Mouse (Mus musculus) embryonic facial prominence, embryonic 10.5 days (tissue): ENCODE results near the gene Dmrtc2. TPM values are rescaled to one million over a fixed set of nuclear protein-coding genes. Genes with fewer than 3 reads are reported as not detected.

Source experiments
- DNase-seq: peaks from one replicate; pipeline ENCODE4 v3.0.0-alpha.2; 2017; ENCODE audit warnings: low spot score
- H3K27ac ChIP-seq: fragments of 300-500 bp; sonication (generic); replicated peaks from 2 replicates; pipeline ENCODE4 v1.5.1; 2016; ENCODE audit warnings: mild to moderate bottlenecking
- H3K27me3 ChIP-seq: fragments of 300-500 bp; sonication (generic); replicated peaks from 2 replicates; pipeline ENCODE4 v1.6.1; 2016; ENCODE audit warnings: low read depth, mild to moderate bottlenecking; ENCODE audit not compliant: poor library complexity, severe bottlenecking
- H3K36me3 ChIP-seq: fragments of 300-500 bp; sonication (generic); replicated peaks from 2 replicates; pipeline ENCODE4 v1.6.1; 2016; ENCODE audit warnings: mild to moderate bottlenecking, moderate library complexity
- H3K4me1 ChIP-seq: fragments of 300-500 bp; sonication (generic); 2 replicates; pipeline ENCODE4 v1.6.1; 2016
- H3K4me3 ChIP-seq: fragments of 300-500 bp; sonication (generic); 2 replicates; pipeline ENCODE4 v1.5.1; 2016; ENCODE audit warnings: mild to moderate bottlenecking, moderate library complexity
- H3K9me3 ChIP-seq: fragments of 300-500 bp; sonication (generic); 2 replicates; pipeline ENCODE4 v1.6.1; 2016; ENCODE audit warnings: mild to moderate bottlenecking
- WGBS: fragments of 180-500 bp; shearing (Covaris S2); methylation state at CpG from one replicate; pipeline ENCODE4 v1.1.7; 2016; 5-methylcytosine and 5-hydroxymethylcytosine counted together
- polyA plus RNA-seq: library from polyadenylated mRNA; unstranded; fragments of >200 nt; fragmentation: Nextera tagmentation; extraction: Ambion mirVana; gene quantifications from 2 replicates; pipeline ENCODE4 v1.2.1, GENCODE M21; 2016

Dmrtc2 gene
- polyA plus RNA-seq, 1 experiment from 2014 or later: not detected

- no peak for DNase-seq
Measured at GRCm38 (mm10) chr7:24882416-24883199, 12.8 kb downstream of the Dmrtc2 start.

GRCm38 (mm10) chr7:24883896-24884692 is 14.2 kb downstream of the Dmrtc2 start, which contains the start of gene Rps19:
Gene Rps19, plus strand, starts transcription at chr7:24884371.
- H3K9me3 ChIP-seq: no peaks in the 10 kb centered on the region
- peak within 1 kb of the TSS; percentile 99 for H3K4me3 ChIP-seq
- peaks cover 39% of the 10 kb centered on the region for H3K36me3 ChIP-seq
- peak within 1 kb of the TSS; percentile 99 for H3K27ac ChIP-seq
- DNase-seq: peak; percentile 97
- peaks cover 36% of the 10 kb centered on the region for H3K4me1 ChIP-seq
- WGBS: under 1% methylated on average over 57 of the region's 57 CpGs
- H3K27me3 ChIP-seq: no peaks in the 10 kb centered on the region

More at GRCm38 (mm10) chr7:24882416-24883199, 12.8 kb downstream of the Dmrtc2 start:
- Histone ChIP-seq H3K27me3 (no peaks in the 10 kb centered on the region), H3K36me3 (peaks cover 24% of the 10 kb centered on the region), H3K4me3 (no peak overlapping the region), H3K4me1 (peaks cover 43% of the 10 kb centered on the region), H3K27ac (no peak overlapping the region), H3K9me3 (no peaks in the 10 kb centered on the region)
- 90% methylated on average over 9 of the region's 9 CpGs for WGBS

GRCm38 (mm10) chr7:24884693-24885291 is 14.9 kb downstream of the Dmrtc2 start:
- Histone ChIP-seq H3K4me3 (peak overlapping the region; percentile 99), H3K36me3 (peaks cover 46% of the 10 kb centered on the region), H3K27ac (peak overlapping the region; percentile 99), H3K4me1 (peaks cover 34% of the 10 kb centered on the region), H3K9me3 (no peaks in the 10 kb centered on the region), H3K27me3 (no peaks in the 10 kb centered on the region)
- under 1% methylated on average over 47 of the region's 47 CpGs for WGBS
- no peak for DNase-seq

DNA sequence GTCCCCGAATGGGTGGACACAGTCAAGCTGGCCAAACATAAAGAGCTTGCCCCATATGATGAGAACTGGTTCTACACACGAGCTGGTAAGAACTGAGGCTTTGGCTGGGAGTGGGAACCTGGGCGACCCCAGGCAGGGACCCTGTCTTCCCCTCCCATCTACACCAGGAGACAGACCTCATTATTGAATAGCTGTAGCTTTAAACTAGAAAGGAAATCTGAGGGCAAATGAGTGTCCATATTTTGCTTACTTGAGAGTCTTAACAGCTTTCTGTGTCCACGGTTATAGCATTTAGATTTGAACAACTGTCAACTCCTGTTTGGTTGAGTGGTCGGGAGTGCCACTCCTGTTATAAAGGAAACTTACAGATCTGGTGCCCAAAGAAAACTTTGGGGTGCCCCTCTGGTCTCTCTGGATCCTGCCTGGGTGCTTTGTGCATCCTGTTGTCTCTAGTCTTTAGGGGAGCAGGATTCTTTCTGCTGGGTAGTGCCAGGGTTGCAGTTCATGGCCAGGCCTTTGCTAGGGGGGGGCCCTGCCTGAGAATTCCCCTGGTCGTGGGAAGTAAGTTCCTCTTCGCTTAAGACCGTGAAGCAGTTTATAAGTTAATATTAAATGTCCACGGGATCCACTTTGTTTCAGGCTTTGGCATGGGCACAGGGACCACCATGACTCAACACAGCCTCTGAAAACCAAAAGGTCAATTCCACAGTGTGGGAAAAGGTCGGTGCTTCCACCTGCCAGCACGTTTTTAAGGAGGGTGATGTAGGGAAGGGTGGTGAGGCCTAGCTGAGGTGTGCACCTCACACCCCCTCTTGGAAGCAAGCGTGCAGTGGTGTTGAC is 15.8 kb downstream of the Dmrtc2 start:
- WGBS: 47% methylated on average over 12 of the region's 12 CpGs
- Histone ChIP-seq H3K27ac (peak overlapping the region; percentile 99), H3K27me3 (no peaks in the 10 kb centered on the region), H3K36me3 (peaks cover 55% of the 10 kb centered on the region), H3K4me1 (peaks cover 28% of the 10 kb centered on the region), H3K9me3 (no peaks in the 10 kb centered on the region), H3K4me3 (peak overlapping the region; percentile 99)
- DNase-seq: no peak

GRCm38 (mm10) chr7:24886308-24886633 is 16.4 kb downstream of the Dmrtc2 start:
- Histone ChIP-seq H3K27me3 (no peaks in the 10 kb centered on the region), H3K4me3 (peak overlapping the region; percentile 99), H3K9me3 (no peaks in the 10 kb centered on the region), H3K36me3 (peaks cover 61% of the 10 kb centered on the region), H3K4me1 (peaks cover 28% of the 10 kb centered on the region), H3K27ac (peak overlapping the region; percentile 99)
- DNase-seq: no peak
- WGBS: 79% methylated on average over 4 of the region's 4 CpGs

DNA sequence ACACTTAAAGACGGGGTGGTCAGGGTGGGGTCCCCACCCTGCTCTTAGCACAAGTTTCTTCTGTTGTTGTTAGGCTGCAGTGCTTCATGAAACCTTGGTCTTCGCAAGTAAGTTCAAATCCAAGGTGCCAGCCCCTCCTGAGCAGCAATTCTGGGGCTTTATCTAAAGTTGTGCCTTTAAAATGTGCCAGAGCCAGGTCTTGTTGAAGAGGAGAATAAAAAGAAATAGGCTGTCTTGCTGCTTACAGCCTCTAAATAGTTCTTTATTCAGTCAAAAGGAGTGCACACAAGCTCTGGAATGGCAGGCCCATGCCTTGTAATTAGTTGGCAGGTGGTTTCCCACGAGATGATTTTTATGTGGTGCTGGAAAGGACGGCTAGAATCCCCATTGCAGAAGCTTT is 17.2 kb downstream of the Dmrtc2 start:
- Histone ChIP-seq H3K27ac (no peak overlapping the region), H3K27me3 (no peaks in the 10 kb centered on the region), H3K36me3 (peaks cover 64% of the 10 kb centered on the region), H3K4me1 (peaks cover 28% of the 10 kb centered on the region), H3K9me3 (no peaks in the 10 kb centered on the region), H3K4me3 (peak overlapping the region; percentile 99)
- WGBS: 79% methylated on average over 4 of the region's 4 CpGs
- DNase-seq: no peak

DNA sequence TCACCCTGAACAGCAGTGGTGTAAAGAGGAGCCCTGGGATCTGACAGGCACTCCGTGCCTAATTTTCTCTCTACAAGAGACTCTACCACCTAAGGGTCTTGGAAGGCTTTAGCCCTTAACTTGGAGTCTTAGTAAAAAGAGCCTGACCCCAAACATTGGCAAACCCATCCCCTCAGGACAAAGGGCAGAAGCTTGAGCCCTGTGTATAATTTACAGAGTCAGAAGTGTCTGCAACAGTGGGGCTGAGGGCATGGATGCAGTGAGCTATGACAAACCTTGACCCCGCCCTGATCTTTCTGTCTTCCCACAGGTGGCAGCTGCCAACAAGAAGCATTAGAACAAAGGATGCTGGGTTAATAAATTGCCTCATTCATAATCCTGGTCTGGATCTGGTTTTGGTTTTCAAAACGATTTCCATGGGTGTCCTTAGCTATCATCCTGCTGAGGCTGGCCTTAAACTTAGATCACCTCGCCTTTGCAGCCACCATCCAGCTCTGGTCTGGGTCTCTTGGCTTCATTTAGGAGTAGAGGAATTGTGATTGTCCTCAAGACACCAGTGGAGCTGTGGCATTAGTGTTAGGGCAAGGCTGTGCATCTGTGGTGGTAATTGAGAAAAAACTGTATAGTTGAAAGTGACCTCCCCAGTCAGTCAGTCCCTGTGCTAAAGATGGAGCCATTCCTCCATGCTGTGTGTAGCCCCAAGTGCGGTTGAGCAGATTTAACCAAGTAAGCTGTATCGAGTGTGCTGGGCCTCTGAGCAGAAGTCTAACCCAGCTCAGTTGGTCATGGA is 19.8 kb downstream of the Dmrtc2 start:
- no peak overlapping the region for H3K4me3 ChIP-seq
- H3K27me3 ChIP-seq: no peaks in the 10 kb centered on the region
- whole genome bisulfite sequencing: 85% methylated on average over 6 of the region's 6 CpGs
- H3K4me1 ChIP-seq: peaks cover 28% of the 10 kb centered on the region
- no peaks in the 10 kb centered on the region for H3K9me3 ChIP-seq
- 0 out of 2 replicates have a peak overlapping the region, but pooled peaks have one; percentile 1 for H3K27ac ChIP-seq
- DNase-seq: no peak
- peaks cover 68% of the 10 kb centered on the region for H3K36me3 ChIP-seq

DNA sequence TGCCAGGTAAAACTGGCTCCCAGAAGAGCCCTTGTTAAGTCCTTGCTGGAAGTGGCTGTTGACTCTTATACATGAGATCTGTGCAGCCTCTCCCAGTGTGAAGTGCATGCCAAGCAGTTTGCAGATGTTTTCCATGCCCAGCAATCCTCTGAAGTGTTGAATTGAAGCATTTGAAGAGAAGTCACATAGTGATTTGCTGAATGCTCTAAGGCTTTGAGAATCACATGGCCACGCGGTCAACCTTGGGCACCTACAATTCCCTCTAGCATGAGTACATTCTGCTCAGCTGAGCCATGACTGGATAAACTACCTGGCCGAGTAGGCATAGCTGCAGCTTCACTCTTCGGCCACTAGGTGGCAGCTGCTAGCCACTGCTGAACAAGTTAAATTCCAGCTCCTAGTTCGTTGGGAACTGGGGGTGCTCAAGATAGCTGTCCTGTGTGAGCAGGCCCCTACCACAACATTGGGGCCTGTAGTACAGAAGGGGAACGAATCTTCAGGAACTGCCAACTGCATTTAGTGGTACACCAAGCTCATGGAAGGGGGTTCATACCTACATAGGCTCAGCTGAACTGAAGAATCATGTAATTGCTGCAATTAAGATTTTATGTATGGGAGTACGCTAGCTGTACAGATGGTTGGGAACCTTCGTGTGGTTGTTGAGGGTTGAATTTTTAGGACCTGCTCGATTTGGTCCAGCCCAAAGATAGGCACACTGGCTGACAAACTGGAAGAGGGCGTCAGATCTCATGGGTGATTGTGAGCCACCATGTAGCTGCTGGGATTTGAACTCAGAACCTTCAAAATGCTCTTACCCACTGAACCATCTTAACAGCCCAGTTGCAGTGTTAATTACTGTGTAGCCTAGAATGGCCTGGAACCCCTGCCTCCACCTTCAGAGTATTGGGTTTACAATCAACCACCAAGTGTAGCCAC is 20.7 kb downstream of the Dmrtc2 start:
- Histone ChIP-seq H3K9me3 (no peaks in the 10 kb centered on the region), H3K27ac (0 out of 2 replicates have a peak overlapping the region, but pooled peaks have one; percentile 1), H3K4me1 (peaks cover 25% of the 10 kb centered on the region), H3K27me3 (no peaks in the 10 kb centered on the region), H3K36me3 (peaks cover 64% of the 10 kb centered on the region), H3K4me3 (no peak overlapping the region)
- peak; percentile 75 for DNase-seq
- WGBS: 31% methylated on average over 10 of the region's 10 CpGs

- no peak overlapping the region for H3K27ac ChIP-seq
- no peak overlapping the region for H3K4me3 ChIP-seq
- no peak for DNase-seq
- 69% methylated on average over 3 of the region's 3 CpGs for WGBS
- H3K27me3 ChIP-seq: no peaks in the 10 kb centered on the region
- peaks cover 54% of the 10 kb centered on the region for H3K36me3 ChIP-seq
- H3K4me1 ChIP-seq: peaks cover 16% of the 10 kb centered on the region
- H3K9me3 ChIP-seq: no peaks in the 10 kb centered on the region
Measured at GRCm38 (mm10) chr7:24891241-24892124, 21.6 kb downstream of the Dmrtc2 start.

GRCm38 (mm10) chr7:24892125-24892583 is 22.3 kb downstream of the Dmrtc2 start:
- Histone ChIP-seq H3K9me3 (no peaks in the 10 kb centered on the region), H3K4me1 (peaks cover 10% of the 10 kb centered on the region), H3K4me3 (no peak overlapping the region), H3K27ac (no peak overlapping the region), H3K27me3 (no peaks in the 10 kb centered on the region), H3K36me3 (peaks cover 48% of the 10 kb centered on the region)
- no peak for DNase-seq
- 79% methylated on average over 2 of the region's 2 CpGs for WGBS
